Mouse (Mus musculus) hindbrain, embryonic 11.5 days (tissue): Measurements from ENCODE around the gene Pik3r6. TPM values are rescaled to one million over a fixed set of nuclear protein-coding genes. Genes with fewer than 3 reads are reported as not detected.

ENCODE experiments used
- ATAC-seq: fragments of 200-750 bp; cut with Nextera tagmentation; 2 replicates; pipeline ENCODE4 v1.8.0; 2017; ENCODE audit warnings: mild to moderate bottlenecking, moderate TSS enrichment, moderate library complexity; ENCODE audit not compliant: low FRiP score
- DNase-seq: peaks from one replicate; pipeline ENCODE4 v3.0.0-alpha.2; 2015; ENCODE audit warnings: low spot score
- H3K27ac ChIP-seq: fragments of 300-500 bp; sonication (generic); 2 replicates; pipeline ENCODE4 v1.5.1; 2014; ENCODE audit warnings: mild to moderate bottlenecking, low read depth, low read length
- H3K27me3 ChIP-seq: fragments of 300-500 bp; sonication (generic); 2 replicates; pipeline ENCODE4 v1.6.1; 2014; ENCODE audit warnings: mild to moderate bottlenecking, low read length, moderate library complexity, mixed read lengths; ENCODE audit not compliant: control insufficient read depth, insufficient read depth
- H3K36me3 ChIP-seq: fragments of 300-500 bp; sonication (generic); 2 replicates; pipeline ENCODE4 v1.6.1; 2014; ENCODE audit warnings: mild to moderate bottlenecking, low read length, moderate library complexity, mixed read lengths; ENCODE audit not compliant: control insufficient read depth, insufficient read depth
- H3K4me1 ChIP-seq: fragments of 300-500 bp; sonication (generic); replicated peaks from 2 replicates; pipeline ENCODE4 v1.6.1; 2014; ENCODE audit warnings: low read length, mixed read lengths; ENCODE audit not compliant: control insufficient read depth, insufficient read depth
- H3K4me2 ChIP-seq: fragments of 300-500 bp; sonication (generic); replicated peaks from 2 replicates; pipeline ENCODE4 v1.6.1; 2014; ENCODE audit warnings: mild to moderate bottlenecking, low read depth, low read length
- H3K4me3 ChIP-seq: fragments of 300-500 bp; sonication (generic); 2 replicates; pipeline ENCODE4 v1.5.1; 2014; ENCODE audit warnings: low read depth, low read length
- H3K9ac ChIP-seq: fragments of 300-500 bp; sonication (generic); 2 replicates; pipeline ENCODE4 v1.6.1; 2014; ENCODE audit warnings: low read depth, low read length
- H3K9me3 ChIP-seq: fragments of 300-500 bp; sonication (generic); 2 replicates; pipeline ENCODE4 v1.6.1; 2016; ENCODE audit warnings: low read length; ENCODE audit not compliant: control insufficient read depth
- WGBS: fragments of 180-500 bp; shearing (Covaris S2); extraction: QIAGEN DNeasy Blood & Tissue Kit; methylation state at CpG from one replicate; pipeline ENCODE4 v1.1.7; 2014; 5-methylcytosine and 5-hydroxymethylcytosine counted together
- polyA plus RNA-seq: library from polyadenylated mRNA; unstranded; fragments of >200 nt; fragmentation: Nextera tagmentation; extraction: Ambion mirVana; gene quantifications from 2 replicates; pipeline ENCODE4 v1.2.1, GENCODE M21; 2014

Gene Pik3r6
- polyA plus RNA-seq, 1 experiment from 2014 or later: 1.2 TPM

GRCm38 (mm10) chr11:68533971-68534475 lies 31.2 kb downstream of the Pik3r6 start:
- 80% methylated on average over 6 of the region's 6 CpGs for WGBS
- Histone ChIP-seq H3K4me3 (no peak overlapping the region), H3K4me1 (no peaks in the 10 kb centered on the region), H3K4me2 (no peak overlapping the region), H3K9me3 (no peaks in the 10 kb centered on the region), H3K27ac (no peak overlapping the region), H3K9ac (no peak overlapping the region), H3K27me3 (no peaks in the 10 kb centered on the region), H3K36me3 (no peaks in the 10 kb centered on the region)
- ATAC-seq (no peak), DNase-seq (no peak)

- Histone ChIP-seq H3K9me3 (no peaks in the 10 kb centered on the region), H3K9ac (no peak overlapping the region), H3K27ac (no peak overlapping the region), H3K4me2 (no peak overlapping the region), H3K4me1 (no peaks in the 10 kb centered on the region), H3K36me3 (no peaks in the 10 kb centered on the region), H3K4me3 (no peak overlapping the region), H3K27me3 (no peaks in the 10 kb centered on the region)
- DNase-seq (no peak), ATAC-seq (no peak)
- WGBS: 74% methylated on average over 4 of the region's 4 CpGs
These were observed 33.2 kb downstream of the Pik3r6 start for GRCm38 (mm10) chr11:68536026-68536425.

- Histone ChIP-seq H3K4me1 (no peaks in the 10 kb centered on the region), H3K27ac (no peak overlapping the region), H3K36me3 (no peaks in the 10 kb centered on the region), H3K4me2 (no peak overlapping the region), H3K4me3 (no peak overlapping the region), H3K27me3 (no peaks in the 10 kb centered on the region), H3K9ac (no peak overlapping the region), H3K9me3 (no peaks in the 10 kb centered on the region)
- ATAC-seq (no peak), DNase-seq (peak; percentile 59)
- WGBS: 51% methylated on average over 4 of the region's 4 CpGs
These were observed 33.6 kb downstream of the Pik3r6 start for GRCm38 (mm10) chr11:68536465-68536864.

- H3K4me1 ChIP-seq: no peaks in the 10 kb centered on the region
- WGBS: 68% methylated on average over 5 of the region's 5 CpGs
- ATAC-seq (no peak), DNase-seq (no peak)
- no peaks in the 10 kb centered on the region for H3K9me3 ChIP-seq
- no peaks in the 10 kb centered on the region for H3K36me3 ChIP-seq
- no peak overlapping the region for H3K9ac ChIP-seq
- H3K27me3 ChIP-seq: no peaks in the 10 kb centered on the region
- no peak overlapping the region for H3K4me2 ChIP-seq
- no peak overlapping the region for H3K4me3 ChIP-seq
- no peak overlapping the region for H3K27ac ChIP-seq
These were observed 36.8 kb downstream of the Pik3r6 start for GRCm38 (mm10) chr11:68539621-68540020.

GRCm38 (mm10) chr11:68544554-68544953 lies 41.7 kb downstream of the Pik3r6 start:
- H3K36me3 ChIP-seq: no peaks in the 10 kb centered on the region
- H3K27me3 ChIP-seq: no peaks in the 10 kb centered on the region
- ATAC-seq (no peak), DNase-seq (peak; percentile 44)
- H3K4me1 ChIP-seq: no peaks in the 10 kb centered on the region
- no peak overlapping the region for H3K4me2 ChIP-seq
- H3K27ac ChIP-seq: no peak overlapping the region
- WGBS: 11% methylated on average over 8 of the region's 8 CpGs
- H3K9ac ChIP-seq: no peak overlapping the region
- no peak overlapping the region for H3K4me3 ChIP-seq
- no peaks in the 10 kb centered on the region for H3K9me3 ChIP-seq

- 61% methylated on average over 7 of the region's 7 CpGs for WGBS
- H3K9me3 ChIP-seq: no peaks in the 10 kb centered on the region
- DNase-seq (no peak), ATAC-seq (no peak)
- H3K27ac ChIP-seq: no peak overlapping the region
- no peaks in the 10 kb centered on the region for H3K36me3 ChIP-seq
- H3K9ac ChIP-seq: no peak overlapping the region
- no peaks in the 10 kb centered on the region for H3K4me1 ChIP-seq
- no peak overlapping the region for H3K4me2 ChIP-seq
- H3K4me3 ChIP-seq: no peak overlapping the region
- H3K27me3 ChIP-seq: no peaks in the 10 kb centered on the region
These were observed 42.4 kb downstream of the Pik3r6 start for GRCm38 (mm10) chr11:68545172-68545571.

GRCm38 (mm10) chr11:68545682-68546222 lies 42.9 kb downstream of the Pik3r6 start:
- H3K9ac ChIP-seq: no peak overlapping the region
- 84% methylated on average over 8 of the region's 8 CpGs for WGBS
- H3K36me3 ChIP-seq: no peaks in the 10 kb centered on the region
- ATAC-seq: no peak
- H3K27ac ChIP-seq: no peak overlapping the region
- DNase-seq: no peak
- H3K4me1 ChIP-seq: no peaks in the 10 kb centered on the region
- no peaks in the 10 kb centered on the region for H3K27me3 ChIP-seq
- H3K9me3 ChIP-seq: no peaks in the 10 kb centered on the region
- H3K4me3 ChIP-seq: no peak overlapping the region
- H3K4me2 ChIP-seq: no peak overlapping the region

- H3K36me3 ChIP-seq: no peaks in the 10 kb centered on the region
- no peaks in the 10 kb centered on the region for H3K27me3 ChIP-seq
- H3K9me3 ChIP-seq: no peaks in the 10 kb centered on the region
- H3K27ac ChIP-seq: no peak overlapping the region
- 84% methylated on average over 2 of the region's 2 CpGs for WGBS
- no peaks in the 10 kb centered on the region for H3K4me1 ChIP-seq
- H3K4me3 ChIP-seq: no peak overlapping the region
- H3K4me2 ChIP-seq: no peak overlapping the region
- no peak for ATAC-seq
- no peak overlapping the region for H3K9ac ChIP-seq
- DNase-seq: no peak
These were observed 44.7 kb downstream of the Pik3r6 start for GRCm38 (mm10) chr11:68547484-68547883.

GRCm38 (mm10) chr11:68549597-68549996 lies 46.8 kb downstream of the Pik3r6 start:
- WGBS: 51% methylated on average over 3 of the region's 3 CpGs

More at GRCm38 (mm10) chr11:68549597-68549996, 46.8 kb downstream of the Pik3r6 start:
- Histone ChIP-seq H3K4me2 (no peak overlapping the region), H3K4me3 (no peak overlapping the region), H3K4me1 (no peaks in the 10 kb centered on the region), H3K27ac (no peak overlapping the region), H3K36me3 (no peaks in the 10 kb centered on the region), H3K9me3 (no peaks in the 10 kb centered on the region), H3K9ac (no peak overlapping the region), H3K27me3 (no peaks in the 10 kb centered on the region)
- no peak for DNase-seq
- no peak for ATAC-seq
